Mouse (Mus musculus) heart, adult 9 months (tissue): ENCODE measurements around the gene Taf6l.

ENCODE experiments used
- DNase-seq, 2 experiments: peaks; one replicate each; pipeline ENCODE4 v3.0.0; 2022; ENCODE audit warnings: low spot score in 2 of 2

The Taf6l gene

DNA sequence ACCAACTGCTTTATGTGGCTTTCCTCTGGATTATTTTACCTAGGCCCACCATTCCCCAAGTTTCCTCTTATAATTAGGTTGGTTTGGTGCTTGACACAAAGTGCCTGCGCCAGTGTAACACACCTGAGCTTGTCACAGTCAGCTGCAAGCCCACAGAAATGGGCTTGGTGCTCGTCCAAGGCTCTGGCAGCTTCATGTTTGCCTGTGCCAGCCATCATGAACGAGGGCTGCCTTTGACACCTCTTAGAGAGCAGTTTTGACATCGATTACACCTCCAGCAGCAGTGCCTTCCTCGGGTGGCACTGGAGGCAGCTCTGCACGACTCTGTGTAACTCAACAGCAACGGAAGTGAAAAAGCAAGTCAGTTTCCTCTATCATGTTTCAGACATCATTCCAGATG, 4.0 kb upstream of the Taf6l start:
- no peak for DNase-seq

DNA sequence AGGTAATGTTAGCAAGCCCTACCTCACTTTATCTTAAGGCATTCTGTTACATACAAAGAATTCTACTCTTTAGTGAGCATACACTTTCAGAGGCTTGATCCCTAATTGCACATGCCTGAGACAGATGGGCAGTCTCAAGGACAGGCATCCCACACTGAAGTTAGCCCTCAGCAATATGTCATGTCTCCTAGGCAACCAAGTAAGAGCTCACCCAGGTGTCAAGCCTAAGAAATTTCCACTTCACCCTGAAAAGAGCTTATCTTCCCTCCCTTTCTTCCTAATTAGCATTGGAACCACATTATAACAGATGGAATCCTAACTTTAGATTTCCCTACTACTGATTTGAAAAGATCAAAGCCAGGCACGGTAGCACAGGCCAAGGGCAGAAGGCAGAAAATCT, 3.0 kb upstream of the Taf6l start:
- DNase-seq = no peak

GRCm38 (mm10) chr19:8788521-8788920, 2.3 kb upstream of the Taf6l start:
- DNase-seq = no peak

DNA sequence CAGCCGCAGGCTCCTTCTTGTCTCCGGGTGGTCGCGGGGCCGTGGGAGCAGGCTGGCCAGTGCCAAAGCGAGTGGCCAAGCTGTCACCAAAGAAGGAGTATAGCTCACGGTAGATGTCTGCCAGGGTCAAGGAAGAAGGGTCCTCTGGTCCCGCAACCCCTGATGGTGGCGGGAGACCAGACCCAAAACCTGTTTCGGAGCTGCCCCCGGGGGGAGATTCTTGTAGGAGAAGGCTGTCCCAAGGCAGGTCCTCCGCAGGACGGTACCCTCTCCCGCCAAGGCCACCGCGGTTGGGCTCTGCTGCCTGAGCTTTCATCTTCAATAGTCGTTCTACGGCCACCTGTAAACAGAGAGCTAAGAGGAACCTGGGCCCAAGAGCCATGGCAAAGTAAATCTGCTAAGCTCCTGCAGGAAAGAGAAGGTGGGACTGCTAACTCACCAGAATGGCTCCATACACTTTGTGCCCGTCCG, 11.2 kb downstream of the Taf6l start:
- DNase-seq = peak in 1 of 2 experiments; percentile 32

- DNase-seq = peak; percentile 93 to 95
Observed at GRCm38 (mm10) chr19:8774086-8774835, 12.0 kb downstream of the Taf6l start, which contains the start of gene Tmem179b. Gene Tmem179b, minus strand, starts transcription at chr19:8774467.

DNA sequence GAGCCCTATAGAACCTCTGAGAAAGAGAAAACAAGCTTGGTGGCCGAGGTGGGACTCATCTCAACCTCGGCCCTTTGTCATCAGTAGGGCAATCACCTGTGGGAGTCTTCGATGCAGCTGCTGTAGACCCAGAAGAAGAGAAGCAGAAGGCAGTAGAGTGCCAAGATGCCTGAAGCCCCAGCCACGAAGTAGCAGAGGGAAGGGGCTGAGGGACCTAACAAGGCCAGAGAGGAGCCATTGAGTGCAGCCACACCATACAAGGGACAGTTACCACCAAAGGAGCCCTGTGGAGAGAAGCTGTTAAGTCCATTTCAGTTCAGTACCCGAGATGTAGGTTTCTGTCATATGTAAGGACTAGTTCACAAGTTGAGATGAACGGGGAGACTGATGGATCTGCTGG, 12.8 kb downstream of the Taf6l start:
- no peak for DNase-seq

GRCm38 (mm10) chr19:8772996-8773395, 13.2 kb downstream of the Taf6l start:
- no peak for DNase-seq

DNA sequence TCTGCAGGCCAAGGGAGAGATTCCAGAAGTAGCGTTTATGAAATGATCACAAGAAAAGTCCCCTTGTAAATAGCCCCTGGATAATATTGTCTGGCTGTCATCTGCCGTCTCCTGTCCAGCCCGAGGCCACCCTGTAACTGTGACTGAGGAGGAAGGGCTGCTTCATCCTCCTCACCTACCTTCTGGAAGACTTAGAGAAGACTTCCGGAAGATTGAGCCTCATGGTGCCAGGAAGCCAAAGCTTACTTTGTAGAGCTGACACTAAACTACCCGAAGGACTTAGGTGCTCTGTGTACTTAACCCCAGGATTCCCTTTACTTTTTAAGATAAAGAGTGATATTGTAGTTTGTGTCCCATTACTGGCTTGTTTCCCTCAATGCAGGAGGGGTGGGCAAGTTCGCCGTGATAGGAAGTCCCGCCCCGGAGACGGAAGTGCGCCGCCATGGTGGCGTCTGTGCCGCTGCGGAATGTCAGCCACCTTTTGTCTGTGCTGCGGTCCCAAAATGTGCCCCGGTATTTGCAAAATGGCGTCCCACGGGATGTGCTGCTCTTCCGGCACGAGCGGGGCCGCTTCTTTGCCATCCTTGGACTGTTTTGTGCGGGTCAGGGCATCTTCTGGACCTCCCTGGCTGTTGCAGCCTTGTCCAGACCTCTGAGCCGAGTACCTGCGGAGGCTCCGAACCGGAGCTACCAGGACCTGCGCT, 15.5 kb downstream of the Taf6l start, which contains the start of gene Tmem223:
Gene Tmem223 (plus strand): TSS at position 430 of the 704 bp plus-strand sequence.
- peak; percentile 83 to 85 for DNase-seq

GRCm38 (mm10) chr19:8765562-8765961, 20.7 kb downstream of the Taf6l start:
- no peak for DNase-seq

DNA sequence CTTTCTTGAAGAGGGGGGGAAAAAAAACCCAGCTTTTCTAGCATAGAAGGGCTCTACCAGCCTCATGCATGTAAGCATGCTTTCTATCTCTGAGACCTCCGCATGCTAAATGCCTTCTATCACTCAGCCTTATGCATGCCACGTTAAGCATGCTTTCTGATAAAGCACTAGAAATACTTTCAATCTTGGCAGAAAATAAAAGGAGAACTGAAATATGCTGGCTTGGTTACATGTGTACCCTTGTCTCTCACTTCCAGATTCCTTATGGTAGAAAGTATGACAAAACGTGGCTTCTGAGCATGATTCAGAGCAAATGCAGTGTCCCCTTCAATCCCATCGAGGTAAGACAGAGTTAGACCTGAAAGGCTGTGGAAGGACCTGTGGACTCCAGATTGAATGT, 22.9 kb downstream of the Taf6l start:
- no peak for DNase-seq

GRCm38 (mm10) chr19:8760757-8761156, 25.5 kb downstream of the Taf6l start:
- DNase-seq = no peak

GRCm38 (mm10) chr19:8758899-8759298, 27.3 kb downstream of the Taf6l start:
- no peak for DNase-seq

DNA sequence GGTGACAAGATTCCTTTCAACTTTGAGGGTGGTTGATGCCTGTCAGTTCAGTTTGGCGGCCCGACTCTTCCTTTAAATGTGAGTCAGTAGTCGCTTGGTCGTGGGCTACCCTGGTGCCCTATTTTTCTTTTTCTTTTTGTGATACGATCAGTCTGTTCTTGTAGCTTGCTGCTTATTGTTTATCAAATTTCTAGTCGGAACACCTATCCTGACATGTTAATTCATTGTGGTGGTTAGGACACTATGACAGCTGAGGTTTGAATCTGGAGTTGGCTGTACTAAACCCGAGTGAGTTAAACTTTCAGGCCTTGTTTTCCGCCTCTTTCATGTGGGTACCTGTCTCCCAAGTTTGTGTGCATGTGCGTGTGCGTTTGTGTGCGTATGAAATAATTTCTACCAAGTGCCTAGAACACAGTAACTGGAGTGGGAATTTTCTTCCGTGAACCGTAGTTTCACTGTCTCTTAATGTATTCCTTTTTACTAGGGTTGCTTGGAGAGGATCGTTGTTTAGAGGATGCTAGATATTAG, 28.7 kb downstream of the Taf6l start:
- no peak for DNase-seq

- DNase-seq = peak; percentile 87 to 88
Observed at GRCm38 (mm10) chr19:8756635-8757387, 29.4 kb downstream of the Taf6l start, which contains the start of gene Nxf1. Gene Nxf1, plus strand, starts transcription at chr19:8757073.

DNA sequence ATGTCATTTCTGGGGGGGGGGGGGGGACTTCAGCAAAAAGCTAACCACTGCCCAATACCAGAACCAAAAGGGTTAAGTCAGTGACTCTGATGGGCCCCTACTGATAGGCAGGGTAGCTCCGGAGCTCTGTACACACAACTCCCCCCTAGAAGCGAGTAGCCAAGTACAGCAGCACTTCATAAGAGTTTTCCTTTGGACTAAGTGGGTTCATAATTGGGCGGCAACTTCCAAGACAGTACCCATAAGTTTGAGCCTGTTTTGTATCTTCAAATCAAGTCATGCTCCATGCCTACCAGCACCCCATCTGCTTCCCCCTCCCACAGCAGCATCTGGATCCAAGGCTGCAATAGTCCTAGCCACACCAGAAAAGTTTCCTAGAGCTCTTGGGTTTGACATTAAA, 30.6 kb downstream of the Taf6l start:
- DNase-seq = no peak

DNA sequence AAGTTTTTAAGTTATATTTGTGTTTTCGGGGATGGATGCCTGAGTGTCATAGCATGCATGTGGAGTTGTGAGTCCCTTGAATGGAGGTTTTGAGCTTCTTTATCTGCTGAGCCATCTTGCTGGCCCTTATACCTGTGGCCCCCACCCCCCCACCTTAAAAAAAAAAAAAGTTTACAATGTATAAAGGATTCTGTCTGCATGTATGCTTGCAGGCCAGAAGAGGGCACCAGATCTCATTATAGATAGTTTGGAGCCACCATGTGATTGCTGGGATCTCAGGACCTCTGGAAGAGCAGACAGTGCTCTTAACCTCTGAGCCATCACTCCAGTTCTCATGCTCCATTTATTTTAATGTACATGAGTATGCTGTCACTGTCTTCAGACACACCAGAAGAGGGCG, 38.8 kb downstream of the Taf6l start:
- no peak for DNase-seq

DNA sequence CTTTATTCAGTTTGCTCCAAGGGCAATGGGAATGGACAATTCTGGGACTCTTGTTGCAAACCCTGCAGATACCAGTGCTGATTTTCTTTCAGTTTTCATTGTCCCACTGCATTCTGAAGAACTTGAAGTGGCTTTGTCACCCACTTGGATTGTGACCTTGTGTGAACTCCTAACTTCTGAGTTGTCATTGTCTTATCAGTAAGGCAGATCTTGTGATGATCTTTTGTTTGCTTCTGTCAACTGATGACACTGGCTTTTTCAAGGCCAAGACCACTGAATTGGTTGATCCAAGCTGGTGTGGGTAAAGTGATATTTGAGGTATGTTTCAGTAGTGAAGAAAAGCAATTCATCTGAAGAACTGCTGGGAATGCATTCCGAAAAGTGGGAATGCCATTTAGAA, 40.8 kb downstream of the Taf6l start:
- no peak for DNase-seq

- DNase-seq = no peak
Observed at GRCm38 (mm10) chr19:8742176-8742575, 44.0 kb downstream of the Taf6l start.

- peak; percentile 97 to 98 for DNase-seq
Observed at GRCm38 (mm10) chr19:8741243-8741869, 44.9 kb downstream of the Taf6l start, which contains the start of gene Stx5a. Gene Stx5a, plus strand, starts transcription at chr19:8741413.

GRCm38 (mm10) chr19:8740603-8741002, 45.6 kb downstream of the Taf6l start, which contains the start of gene 1700092M07Rik:
Gene 1700092M07Rik, plus strand, starts transcription at chr19:8740718.
- DNase-seq = no peak

- no peak for DNase-seq
Observed at GRCm38 (mm10) chr19:8739646-8740045, 46.6 kb downstream of the Taf6l start.
